Comparison of ENCODE assay signal across 14 mouse cellular contexts in the genomic region with DNA sequence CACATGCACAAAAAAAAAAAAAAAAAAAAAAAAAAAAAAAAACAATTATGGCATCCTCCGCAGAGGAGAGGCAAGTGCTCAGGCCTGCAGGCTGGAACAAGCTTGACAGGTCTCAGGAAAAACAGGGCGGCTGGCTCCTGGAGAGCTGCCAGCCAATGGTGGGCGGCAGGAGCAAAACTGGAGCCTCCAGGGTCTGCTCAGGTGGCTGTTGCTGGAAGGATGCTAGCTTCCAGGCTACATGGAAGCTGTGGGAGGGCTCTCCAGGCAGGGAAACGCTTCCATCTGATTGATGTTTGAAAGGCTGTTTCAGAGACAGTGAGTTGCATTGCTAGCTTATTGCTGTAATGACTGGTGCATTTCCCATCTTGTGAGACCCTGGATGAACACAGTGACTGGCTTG.
DNase-seq lines count a peak whose midpoint lies in the region; ATAC-seq and TF ChIP-seq lines count a peak whose summit lies in the region.
"Had no signal": no experiment of that assay in that cellular context is flagged by ENCODE, and none has a peak within 500 bp of the region (broad histone marks: within the 10 kb centered on the region; RNA-seq: fewer than 3 reads in every experiment).

No protein-coding gene starts in this region.

- peak; percentile 28 to 47 for DNase-seq in left cerebral cortex, adult 2 months (ENCODE audit: extremely low spot score in 1 of 2, low spot score in 2 of 2)
- DNase-seq in left cerebral cortex, adult 11 months (ENCODE audit: low spot score) = no peak
- DNase-seq in heart, postnatal 14 days = no peak
- DNase-seq in layer of hippocampus, adult 18-20 months (ENCODE audit: low spot score in 2 of 2) = no peak
- DNase-seq in layer of hippocampus, adult 9-10 months (ENCODE audit: low spot score) = no peak
- DNase-seq: gastrocnemius, postnatal 14 days; heart, postnatal 4 days; thymus, adult 2 months had no signal

- no peaks in the 10 kb centered on the region for H3K9me3 ChIP-seq in embryonic facial prominence, embryonic 12.5 days
- H3K9me3 ChIP-seq in hindbrain, embryonic 12.5 days (replicated peaks) = no peaks in the 10 kb centered on the region
- H3K9me3 ChIP-seq in midbrain, embryonic 16.5 days (replicated peaks; ENCODE audit: control insufficient read depth, low read length, poor library complexity, severe bottlenecking) = no peaks in the 10 kb centered on the region
- H3K9me3 ChIP-seq: limb, embryonic 12.5 days; neural tube, embryonic 12.5 days had no signal

- no peak overlapping the region for H3K27ac ChIP-seq in left cerebral cortex, adult 2 months
- 0 out of 2 replicates have a peak overlapping the region, but pooled peaks have one; percentile 1 for H3K27ac ChIP-seq in embryonic facial prominence, embryonic 12.5 days
- H3K27ac ChIP-seq in hindbrain, embryonic 12.5 days = peak overlapping the region; percentile 70
- H3K27ac ChIP-seq in midbrain, embryonic 16.5 days (ENCODE audit: low read length) = peak overlapping the region; percentile 70
- H3K27ac ChIP-seq: limb, embryonic 12.5 days; neural tube, embryonic 12.5 days had no signal

- H3K4me1 ChIP-seq in embryonic facial prominence, embryonic 12.5 days = peaks cover 7% of the 10 kb centered on the region
- H3K4me1 ChIP-seq in hindbrain, embryonic 12.5 days = peaks cover 17% of the 10 kb centered on the region
- H3K4me1 ChIP-seq in midbrain, embryonic 16.5 days (ENCODE audit: control insufficient read depth, insufficient read depth, low read length) = peaks cover 15% of the 10 kb centered on the region

- WGBS in embryonic facial prominence, embryonic 12.5 days = 35% methylated on average over 4 of the region's 4 CpGs
- 47% methylated on average over 4 of the region's 4 CpGs for WGBS in hindbrain, embryonic 12.5 days
- 38% methylated on average over 4 of the region's 4 CpGs for WGBS in midbrain, embryonic 16.5 days

- H3K27me3 ChIP-seq in embryonic facial prominence, embryonic 12.5 days = no peaks in the 10 kb centered on the region
- H3K27me3 ChIP-seq in hindbrain, embryonic 12.5 days = no peaks in the 10 kb centered on the region
- H3K27me3 ChIP-seq in midbrain, embryonic 16.5 days (ENCODE audit: control insufficient read depth, insufficient read depth, low read depth, low read length) = no peaks in the 10 kb centered on the region
- H3K27me3 ChIP-seq: CH12.LX; limb, embryonic 12.5 days; neural tube, embryonic 12.5 days had no signal

- no peak overlapping the region for H3K4me3 ChIP-seq in left cerebral cortex, adult 2 months
- no peak overlapping the region for H3K4me3 ChIP-seq in embryonic facial prominence, embryonic 12.5 days
- H3K4me3 ChIP-seq in hindbrain, embryonic 12.5 days = no peak overlapping the region
- no peak overlapping the region for H3K4me3 ChIP-seq in midbrain, embryonic 16.5 days (ENCODE audit: low read depth, low read length)
- H3K4me3 ChIP-seq: limb, embryonic 12.5 days; neural tube, embryonic 12.5 days had no signal

- H3K36me3 ChIP-seq in embryonic facial prominence, embryonic 12.5 days = no peaks in the 10 kb centered on the region
- H3K36me3 ChIP-seq in hindbrain, embryonic 12.5 days = no peaks in the 10 kb centered on the region
- no peaks in the 10 kb centered on the region for H3K36me3 ChIP-seq in midbrain, embryonic 16.5 days (ENCODE audit: control insufficient read depth, insufficient read depth, low read length)
- H3K36me3 ChIP-seq: limb, embryonic 12.5 days; neural tube, embryonic 12.5 days had no signal

- intact Hi-C loops in left cerebral cortex, adult 2 months (cut with DNase I) = no loop called here
- intact Hi-C loops in heart, postnatal 14 days (cut with DNase I) = no loop called here

- TF ChIP-seq CTCF in left cerebral cortex, adult 2 months (IDR thresholded peaks at IDR 0.05) = no peak

- no peak overlapping the region for H3K9ac ChIP-seq in embryonic facial prominence, embryonic 12.5 days
- no peak overlapping the region for H3K9ac ChIP-seq in hindbrain, embryonic 12.5 days
- H3K9ac ChIP-seq in midbrain, embryonic 16.5 days (ENCODE audit: low read depth, low read length) = no peak overlapping the region
- H3K9ac ChIP-seq: limb, embryonic 12.5 days; neural tube, embryonic 12.5 days had no signal

- peak; percentile 57; the same call in 1 of the 2 replicates for ATAC-seq in embryonic facial prominence, embryonic 12.5 days (ENCODE audit: insufficient number of reproducible peaks, insufficient read depth, low FRiP score, low TSS enrichment)
- peak; percentile 30 for ATAC-seq in hindbrain, embryonic 12.5 days (ENCODE audit: low FRiP score)
- 0 out of 2 replicates have a peak, but pooled peaks have one; percentile 10 for ATAC-seq in midbrain, embryonic 16.5 days

- H3K4me2 ChIP-seq in embryonic facial prominence, embryonic 12.5 days (replicated peaks) = no peak overlapping the region
- no peak overlapping the region for H3K4me2 ChIP-seq in hindbrain, embryonic 12.5 days (replicated peaks)
- no peak overlapping the region for H3K4me2 ChIP-seq in midbrain, embryonic 16.5 days (ENCODE audit: low read length)
- H3K4me2 ChIP-seq: limb, embryonic 12.5 days; neural tube, embryonic 12.5 days had no signal

Comparison
In these comparisons a context has a peak if more than half of its experiments do, and no peak if none do; other contexts are left out.
1. DNase-seq: peak in left cerebral cortex, adult 2 months (2 of 2); none in left cerebral cortex, adult 11 months (single experiment), heart, postnatal 14 days (0 of 2), layer of hippocampus, adult 18-20 months (0 of 2) and layer of hippocampus, adult 9-10 months (single experiment).
2. Peak in every context shown above with its lines, with median percentiles within 50 percentile points of each other: ATAC-seq.